Mouse (Mus musculus) G1E (cell line): ENCODE measurements around the gene Spp1.

Experiments
- CTCF ChIP-seq: IDR thresholded peaks from 2 replicates; pipeline ENCODE4 v1.5.1; 2012; ENCODE audit warnings: low read depth, low read length, inconsistent platforms, mixed read lengths
- GATA1 ChIP-seq: IDR thresholded peaks from 2 replicates; pipeline ENCODE4 v1.6.1; 2012; ENCODE audit warnings: borderline replicate concordance, low read length, inconsistent platforms, mixed read lengths
- POLR2AphosphoS5 ChIP-seq: IDR thresholded peaks from 2 replicates; pipeline ENCODE4 v1.6.1; 2012; ENCODE audit warnings: low read depth, low read length, inconsistent platforms; ENCODE audit not compliant: insufficient replicate concordance
- TAL1 ChIP-seq: conservative IDR thresholded peaks from 2 replicates; pipeline ENCODE4 v1.6.1; 2012; ENCODE audit warnings: low read depth, low read length, inconsistent platforms, mixed read lengths

DNA sequence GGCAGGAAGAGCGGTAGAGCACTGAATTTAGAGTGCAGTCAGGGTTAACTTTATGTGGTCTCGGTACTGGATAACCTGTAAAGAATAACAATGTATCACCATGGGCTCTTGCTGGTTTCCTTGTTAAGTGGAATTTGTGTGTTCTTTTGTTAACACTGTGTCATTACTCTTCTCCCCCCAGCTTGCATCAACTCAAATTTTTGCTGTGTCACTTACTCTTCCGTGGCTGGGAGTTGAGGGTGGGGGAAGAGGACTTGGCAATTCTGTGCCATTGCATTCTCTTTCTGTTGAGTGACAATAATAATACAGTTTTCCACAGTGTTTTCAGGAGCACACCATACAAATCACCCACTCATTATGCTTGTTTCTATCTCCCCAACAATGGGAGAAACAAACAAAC, 17.9 kb upstream of the Spp1 start:
- no peak for TF ChIP-seq CTCF
- no peak for TF ChIP-seq GATA1
- no peak for TF ChIP-seq TAL1
- no peak for TF ChIP-seq POLR2AphosphoS5
